Mouse (Mus musculus): ENCODE data around the gene Nav2. TPM values are rescaled to one million over a fixed set of nuclear protein-coding genes. Genes with fewer than 3 reads are reported as not detected.
A peak's percentile ranks its signal among the peaks of the same experiment; 100 is the strongest.

Gene Nav2
- total and polyA plus RNA-seq, 3 experiments = 2.0 to 2.7 TPM; not detected in 1

DNA sequence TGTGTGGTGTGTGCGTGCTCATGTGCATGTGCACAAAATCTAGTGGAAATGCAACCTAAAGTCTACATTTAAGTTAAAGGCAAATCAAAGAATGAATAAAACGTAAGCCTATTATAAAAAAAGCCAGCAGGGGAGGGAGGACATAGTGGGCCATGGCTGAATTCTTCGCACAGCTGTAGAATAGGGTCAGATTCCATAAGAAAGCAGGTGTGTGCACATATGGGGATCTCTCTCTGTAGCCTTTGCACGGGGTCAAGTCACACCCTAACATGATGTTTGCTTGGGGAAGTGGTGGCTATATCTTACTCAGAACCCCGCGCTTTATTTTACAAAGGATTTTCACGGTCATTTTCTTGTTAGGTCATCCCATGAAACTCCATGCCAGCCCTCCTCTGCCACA is 15.4 kb upstream of the Nav2 start:
- no peak overlapping the region for H3K9ac ChIP-seq (ENCODE audit: control insufficient read depth, low read depth, low read length, poor library complexity, severe bottlenecking)
- H3K79me2 ChIP-seq (ENCODE audit: control insufficient read depth, insufficient read depth, low read length, poor library complexity) = no peaks in the 10 kb centered on the region
- TF ChIP-seq ELF1 (IDR thresholded peaks at IDR 0.05; ENCODE audit: low read depth, low read length) (no peak), KAT2A (conservative IDR thresholded peaks at IDR 0.05; ENCODE audit: low read depth, low read length) (no peak), MAX (IDR thresholded peaks at IDR 0.05; ENCODE audit: low read length) (no peak), SMC3 (IDR thresholded peaks at IDR 0.05; ENCODE audit: low read depth, low read length) (no peak), MAFK (IDR thresholded peaks at IDR 0.05; ENCODE audit: borderline replicate concordance, low read depth, low read length) (no peak), ZC3H11A (IDR thresholded peaks at IDR 0.05; ENCODE audit: low read depth, low read length) (no peak), POLR2AphosphoS5 (IDR thresholded peaks at IDR 0.05; ENCODE audit: borderline replicate concordance, low read depth, low read length) (no peak), HCFC1 (IDR thresholded peaks at IDR 0.05; ENCODE audit: low read depth, low read length) (no peak), ZMIZ1 (IDR thresholded peaks at IDR 0.05; ENCODE audit: low read depth, low read length) (no peak), ETS1 (IDR thresholded peaks at IDR 0.05; ENCODE audit: low read depth, low read length) (no peak), POLR2A (IDR thresholded peaks at IDR 0.05; ENCODE audit: control insufficient read depth in 1 of 2, insufficient read depth in 1 of 2, low read depth in 1 of 2, low read length in 2 of 2, poor library complexity in 1 of 2) (no peak), GABPA (IDR thresholded peaks at IDR 0.05; ENCODE audit: low read depth, low read length) (no peak), SIN3A (IDR thresholded peaks at IDR 0.05; ENCODE audit: low read length) (no peak)
- no peaks in the 10 kb centered on the region for H3K9me3 ChIP-seq (replicated peaks; ENCODE audit: insufficient read depth, low read length)
- no peaks in the 10 kb centered on the region for H3K36me3 ChIP-seq (ENCODE audit: control insufficient read depth in 1 of 2, insufficient read depth in 2 of 2, low read length in 2 of 2)
- H3K27me3 ChIP-seq (ENCODE audit: control insufficient read depth in 1 of 2, insufficient read depth in 2 of 2, low read length in 2 of 2) = peaks cover 3 to 4% of the 10 kb centered on the region in 2 experiments; a peak in 2 of 4 replicates
- no peak for DNase-seq (ENCODE audit: low read depth, low spot score)
- no peak overlapping the region for H3K27ac ChIP-seq (ENCODE audit: control insufficient read depth, low read depth, low read length)
- 0 out of 4 replicates have a peak, but pooled peaks cover 0 to 2% of the 10 kb centered on the region in 2 experiments for H3K4me1 ChIP-seq (ENCODE audit: control insufficient read depth in 1 of 2, insufficient read depth in 2 of 2, low read length in 2 of 2)
- H3K4me3 ChIP-seq (ENCODE audit: control insufficient read depth in 1 of 2, insufficient read depth in 1 of 2, low read depth in 2 of 2, low read length in 2 of 2) = no peak overlapping the region

DNA sequence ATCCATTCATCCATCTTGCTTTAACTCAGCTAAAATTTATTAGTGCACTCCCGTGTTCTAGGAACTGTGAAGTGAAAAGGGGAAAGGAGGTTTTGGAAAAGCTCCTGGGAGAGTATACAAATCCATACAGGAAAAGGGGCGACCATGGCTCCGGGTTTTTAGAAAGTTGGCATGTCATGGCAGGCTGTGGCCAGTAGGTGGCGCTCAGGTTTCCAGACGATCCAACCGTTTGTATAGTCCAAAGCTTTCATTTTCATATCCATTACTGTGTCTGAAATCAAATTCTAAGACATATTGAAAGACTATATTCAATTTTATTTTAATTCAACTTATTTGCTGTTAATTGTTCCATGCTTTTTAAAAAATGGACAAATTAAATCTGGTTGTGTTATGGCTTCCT is 14.4 kb upstream of the Nav2 start:
- Histone ChIP-seq H3K27me3 (ENCODE audit: control insufficient read depth in 1 of 2, insufficient read depth in 2 of 2, low read length in 2 of 2) (peaks cover 1 to 3% of the 10 kb centered on the region in 2 experiments; a peak in 2 of 4 replicates), H3K36me3 (ENCODE audit: control insufficient read depth in 1 of 2, insufficient read depth in 2 of 2, low read length in 2 of 2) (no peaks in the 10 kb centered on the region), H3K4me1 (ENCODE audit: control insufficient read depth in 1 of 2, insufficient read depth in 2 of 2, low read length in 2 of 2) (peaks cover 0 to 2% of the 10 kb centered on the region in 2 experiments; a peak in 1 of 4 replicates), H3K79me2 (ENCODE audit: control insufficient read depth, insufficient read depth, low read length, poor library complexity) (no peaks in the 10 kb centered on the region), H3K27ac (ENCODE audit: control insufficient read depth, low read depth, low read length) (no peak overlapping the region), H3K9me3 (replicated peaks; ENCODE audit: insufficient read depth, low read length) (no peaks in the 10 kb centered on the region), H3K4me3 (ENCODE audit: control insufficient read depth in 1 of 2, insufficient read depth in 1 of 2, low read depth in 2 of 2, low read length in 2 of 2) (peak overlapping the region; percentile 12 to 63; a peak in 3 of 4 replicates), H3K9ac (ENCODE audit: control insufficient read depth, low read depth, low read length, poor library complexity, severe bottlenecking) (peak overlapping the region; percentile 41)
- TF ChIP-seq CTCF (IDR thresholded peaks at IDR 0.05 in 2 of 3, conservative IDR thresholded peaks at IDR 0.05 in 1 of 3; ENCODE audit: control insufficient read depth in 1 of 3, insufficient read depth in 1 of 3, low read depth in 2 of 3, low read length in 3 of 3, poor library complexity in 1 of 3, severe bottlenecking in 1 of 3) (peak; percentile 82 to 89 (median 87)), RAD21 (IDR thresholded peaks at IDR 0.05; ENCODE audit: low read depth, low read length) (peak; percentile 71), ZC3H11A (IDR thresholded peaks at IDR 0.05; ENCODE audit: low read depth, low read length) (peak; percentile 57), SMC3 (IDR thresholded peaks at IDR 0.05; ENCODE audit: low read depth, low read length) (peak; percentile 87), NELFE (IDR thresholded peaks at IDR 0.05; ENCODE audit: low read depth, low read length) (no peak), POLR2AphosphoS5 (IDR thresholded peaks at IDR 0.05; ENCODE audit: borderline replicate concordance, low read depth, low read length) (no peak), ETS1 (IDR thresholded peaks at IDR 0.05; ENCODE audit: low read depth, low read length) (no peak)
- DNase-seq (ENCODE audit: low read depth, low spot score) = peak; percentile 65

Measured in MEL (cell line).